Mouse (Mus musculus): ENCODE measurements around the gene Gm11214. TPM values are rescaled to one million over a fixed set of nuclear protein-coding genes. Genes with fewer than 3 reads are reported as not detected.

Gm11214 gene
- polyA plus RNA-seq (2012; ENCODE audit: insufficient read depth, low replicate concordance) = not detected in 2 replicates

- Histone ChIP-seq H3K36me3 (replicated peaks; ENCODE audit: low read length) (no peaks in the 10 kb centered on the region), H3K27me3 (replicated peaks) (peaks cover 22% of the 10 kb centered on the region), H3K4me3 (replicated peaks) (no peak within 1 kb of the TSS), H3K9me3 (peaks cover 4% of the 10 kb centered on the region), H3K4me1 (peaks cover 15% of the 10 kb centered on the region)
- TF ChIP-seq GATA1 (IDR thresholded peaks at IDR 0.05; ENCODE audit: borderline replicate concordance, low read length) (no peak), FLI1 (IDR thresholded peaks at IDR 0.05; ENCODE audit: low read length) (no peak)
These were observed at the start of gene Gm11214 for GRCm38 (mm10) chr4:63663279-63663678. TSS of gene Gm11214 (minus strand) at chr4:63663379.

GRCm38 (mm10) chr4:63711886-63712285 is 48.7 kb upstream of the Gm11214 start:
- H3K9me3 ChIP-seq = no peaks in the 10 kb centered on the region
- H3K27me3 ChIP-seq (replicated peaks) = no peaks in the 10 kb centered on the region
- no peak for TF ChIP-seq FLI1 (IDR thresholded peaks at IDR 0.05; ENCODE audit: low read length)
- no peak for TF ChIP-seq GATA1 (IDR thresholded peaks at IDR 0.05; ENCODE audit: borderline replicate concordance, low read length)
- H3K4me1 ChIP-seq = no peaks in the 10 kb centered on the region
- no peak overlapping the region for H3K4me3 ChIP-seq (replicated peaks)
- no peaks in the 10 kb centered on the region for H3K36me3 ChIP-seq (replicated peaks; ENCODE audit: low read length)

GRCm38 (mm10) chr4:63710431-63711220 is 47.4 kb upstream of the Gm11214 start:
- H3K27me3 ChIP-seq (replicated peaks) = no peaks in the 10 kb centered on the region
- H3K36me3 ChIP-seq (replicated peaks; ENCODE audit: low read length) = no peaks in the 10 kb centered on the region
- no peak overlapping the region for H3K4me3 ChIP-seq (replicated peaks)
- no peaks in the 10 kb centered on the region for H3K9me3 ChIP-seq
- TF ChIP-seq FLI1 (IDR thresholded peaks at IDR 0.05; ENCODE audit: low read length) = no peak
- no peak for TF ChIP-seq GATA1 (IDR thresholded peaks at IDR 0.05; ENCODE audit: borderline replicate concordance, low read length)
- H3K4me1 ChIP-seq = no peaks in the 10 kb centered on the region

DNA sequence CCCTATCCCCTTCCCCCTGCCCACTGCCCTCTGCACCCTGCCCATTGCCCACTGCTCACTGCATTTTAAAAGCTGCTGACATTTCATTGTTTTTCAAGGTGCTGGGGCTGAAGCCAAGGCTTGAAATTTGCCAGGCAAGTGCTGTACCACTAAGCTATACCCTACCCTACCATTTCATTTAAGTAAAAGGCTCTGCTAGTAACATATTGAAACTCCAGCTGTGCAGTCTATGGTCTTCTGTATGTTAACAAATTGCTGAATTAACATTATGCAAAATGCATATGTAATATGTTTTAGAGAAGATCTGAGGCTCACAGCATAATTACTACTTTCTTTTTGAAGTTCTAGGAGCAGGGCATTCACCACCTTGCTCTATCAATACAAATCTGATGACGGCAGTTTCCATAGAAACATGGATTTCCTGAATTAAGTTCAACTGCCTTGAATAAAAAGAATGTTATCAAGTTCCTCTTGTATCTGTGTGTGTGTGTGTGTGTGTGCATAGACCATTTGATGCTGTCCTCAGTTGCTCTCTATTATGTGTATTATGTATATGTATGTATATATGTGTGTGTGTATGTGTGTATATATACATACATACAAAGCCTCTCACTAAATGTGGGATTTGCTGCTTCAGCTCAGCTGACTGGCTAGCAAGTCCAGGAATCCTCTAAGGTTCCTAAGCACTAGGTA is 43.2 kb upstream of the Gm11214 start:
- Histone ChIP-seq H3K9me3 (0 out of 2 replicates have a peak, but pooled peaks cover 3% of the 10 kb centered on the region), H3K36me3 (replicated peaks; ENCODE audit: low read length) (no peaks in the 10 kb centered on the region), H3K4me3 (replicated peaks) (no peak overlapping the region), H3K4me1 (no peaks in the 10 kb centered on the region), H3K27me3 (replicated peaks) (peaks cover 1% of the 10 kb centered on the region)
- no peak for TF ChIP-seq GATA1 (IDR thresholded peaks at IDR 0.05; ENCODE audit: borderline replicate concordance, low read length)
- TF ChIP-seq FLI1 (IDR thresholded peaks at IDR 0.05; ENCODE audit: low read length) = no peak

- Histone ChIP-seq H3K36me3 (replicated peaks; ENCODE audit: low read length) (no peaks in the 10 kb centered on the region), H3K9me3 (0 out of 2 replicates have a peak, but pooled peaks cover 4% of the 10 kb centered on the region), H3K4me1 (no peaks in the 10 kb centered on the region), H3K4me3 (replicated peaks) (no peak overlapping the region), H3K27me3 (replicated peaks) (peaks cover 1% of the 10 kb centered on the region)
- TF ChIP-seq FLI1 (IDR thresholded peaks at IDR 0.05; ENCODE audit: low read length) (no peak), GATA1 (IDR thresholded peaks at IDR 0.05; ENCODE audit: borderline replicate concordance, low read length) (no peak)
These were observed 41.1 kb upstream of the Gm11214 start for GRCm38 (mm10) chr4:63704232-63704631.

GRCm38 (mm10) chr4:63703686-63704085 is 40.5 kb upstream of the Gm11214 start:
- TF ChIP-seq FLI1 (IDR thresholded peaks at IDR 0.05; ENCODE audit: low read length) (no peak), GATA1 (IDR thresholded peaks at IDR 0.05; ENCODE audit: borderline replicate concordance, low read length) (no peak)

DNA sequence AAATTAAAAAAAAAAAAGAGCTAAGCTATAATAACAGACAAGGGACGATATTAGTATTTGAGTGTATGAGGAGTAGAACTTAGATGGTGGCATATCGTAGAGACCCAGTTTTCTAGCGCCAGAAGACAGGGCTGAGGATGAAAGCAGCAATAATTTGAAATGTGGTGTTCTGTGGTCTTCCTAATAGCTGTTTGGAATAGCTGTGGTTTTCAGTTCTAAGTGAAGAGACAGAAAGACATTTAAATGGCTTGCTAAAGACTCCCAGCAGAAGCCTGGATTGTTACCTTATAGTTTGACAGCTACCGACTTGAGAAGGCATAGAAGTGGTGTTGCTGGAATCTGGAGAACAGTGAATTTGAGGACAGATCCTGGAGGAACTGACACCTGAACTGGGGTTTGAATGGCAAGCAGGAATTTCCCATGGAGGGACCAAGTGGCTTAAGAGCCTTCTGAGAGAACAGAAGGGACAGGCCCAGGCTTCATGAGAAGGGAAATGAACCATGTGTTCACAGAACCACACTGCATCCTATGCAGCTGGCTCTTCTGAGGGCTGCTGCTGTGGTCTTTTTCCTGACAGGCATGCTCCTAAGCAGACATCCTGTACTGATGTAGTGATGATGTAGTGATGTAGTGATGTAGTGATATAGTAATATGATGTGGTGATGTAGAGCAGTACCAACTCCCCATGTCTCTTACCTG is 39.0 kb upstream of the Gm11214 start:
- no peak overlapping the region for H3K4me3 ChIP-seq (replicated peaks)
- TF ChIP-seq FLI1 (IDR thresholded peaks at IDR 0.05; ENCODE audit: low read length) (no peak), GATA1 (IDR thresholded peaks at IDR 0.05; ENCODE audit: borderline replicate concordance, low read length) (no peak)
- H3K4me1 ChIP-seq = no peaks in the 10 kb centered on the region
- 0 out of 2 replicates have a peak, but pooled peaks cover 4% of the 10 kb centered on the region for H3K9me3 ChIP-seq
- H3K36me3 ChIP-seq (replicated peaks; ENCODE audit: low read length) = no peaks in the 10 kb centered on the region
- peaks cover 1% of the 10 kb centered on the region for H3K27me3 ChIP-seq (replicated peaks)

More at GRCm38 (mm10) chr4:63703686-63704085, 40.5 kb upstream of the Gm11214 start:
- Histone ChIP-seq H3K36me3 (replicated peaks; ENCODE audit: low read length) (no peaks in the 10 kb centered on the region), H3K4me1 (no peaks in the 10 kb centered on the region), H3K27me3 (replicated peaks) (peaks cover 1% of the 10 kb centered on the region), H3K4me3 (replicated peaks) (no peak overlapping the region), H3K9me3 (0 out of 2 replicates have a peak, but pooled peaks cover 4% of the 10 kb centered on the region)

DNA sequence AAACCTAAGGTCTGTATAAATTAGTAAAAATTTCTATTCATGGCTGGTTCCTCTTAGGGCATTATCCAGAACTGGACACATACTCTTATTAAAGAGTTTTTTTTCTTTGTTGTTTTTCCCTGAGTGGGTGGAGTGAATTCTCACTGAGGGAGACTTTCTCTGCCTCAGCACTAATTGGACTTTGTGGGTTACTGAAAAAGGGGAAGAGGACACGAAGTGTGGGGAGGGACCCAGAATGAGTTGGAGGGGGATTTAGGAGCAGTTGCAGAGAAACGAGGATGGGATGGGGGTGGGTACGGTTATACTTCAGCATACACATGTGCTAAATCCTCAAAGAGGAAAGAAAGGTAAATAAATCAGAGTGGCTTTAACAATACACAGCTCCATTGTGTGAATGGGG is 36.6 kb upstream of the Gm11214 start:
- no peaks in the 10 kb centered on the region for H3K4me1 ChIP-seq
- TF ChIP-seq GATA1 (IDR thresholded peaks at IDR 0.05; ENCODE audit: borderline replicate concordance, low read length) (no peak), FLI1 (IDR thresholded peaks at IDR 0.05; ENCODE audit: low read length) (no peak)
- H3K36me3 ChIP-seq (replicated peaks; ENCODE audit: low read length) = no peaks in the 10 kb centered on the region
- no peaks in the 10 kb centered on the region for H3K27me3 ChIP-seq (replicated peaks)
- 0 out of 2 replicates have a peak, but pooled peaks cover 4% of the 10 kb centered on the region for H3K9me3 ChIP-seq
- no peak overlapping the region for H3K4me3 ChIP-seq (replicated peaks)

GRCm38 (mm10) chr4:63696921-63697320 is 33.7 kb upstream of the Gm11214 start:
- TF ChIP-seq GATA1 (IDR thresholded peaks at IDR 0.05; ENCODE audit: borderline replicate concordance, low read length) = no peak
- no peak for TF ChIP-seq FLI1 (IDR thresholded peaks at IDR 0.05; ENCODE audit: low read length)
- Histone ChIP-seq H3K9me3 (0 out of 2 replicates have a peak, but pooled peaks cover 4% of the 10 kb centered on the region), H3K4me3 (replicated peaks) (no peak overlapping the region), H3K27me3 (replicated peaks) (no peaks in the 10 kb centered on the region), H3K36me3 (replicated peaks; ENCODE audit: low read length) (no peaks in the 10 kb centered on the region), H3K4me1 (no peaks in the 10 kb centered on the region)

All from megakaryocyte, embryonic 14.5 days (primary cell).